Mouse (Mus musculus): Measurements from ENCODE around the gene Tsga10.

- TF ChIP-seq CTCF (IDR thresholded peaks at IDR 0.05; ENCODE audit: low read depth, low read length), result no peak
- TF ChIP-seq POLR2A (IDR thresholded peaks at IDR 0.05; ENCODE audit: extremely low read depth, insufficient read depth, low read length), result no peak
Measured at GRCm38 (mm10) chr1:37729353-37729752, 136.9 kb downstream of the Tsga10 start.

All from liver, adult 2 months (tissue).